Mouse (Mus musculus): ENCODE results near the gene Krtap5-1. TPM values are rescaled to one million over a fixed set of nuclear protein-coding genes. Genes with fewer than 3 reads are reported as not detected.

Gene Krtap5-1
- total RNA-seq, 2 experiments from 2014 or later, result not detected

Other genes with a start within 250 kb of the Krtap5-1 start
- 10 to 100 TPM; 40.2 to 43.7 TPM for gene Mob2, start 236.1 kb downstream of the Krtap5-1 start, total RNA-seq (2021)
- gene Dusp8, start 201.3 kb downstream of the Krtap5-1 start, total RNA-seq (2021), result 10 to 100 TPM; 32.5 to 43.4 TPM
- gene Gm45618, start 176.4 kb downstream of the Krtap5-1 start, total RNA-seq (2021), result not detected
- gene Gm39115, start 161.1 kb downstream of the Krtap5-1 start, total RNA-seq (2021), result not detected
- not detected for gene Gm45337, start 152.5 kb downstream of the Krtap5-1 start, total RNA-seq (2021)
- gene Gm29735, start 140.0 kb downstream of the Krtap5-1 start, total RNA-seq (2021), result not detected
- not detected for gene Gm4553, start 131.4 kb downstream of the Krtap5-1 start, total RNA-seq (2021)
- not detected for gene Krtap5-2, start 121.1 kb downstream of the Krtap5-1 start, total RNA-seq (2021)
- gene Gm10153, start 106.7 kb downstream of the Krtap5-1 start, total RNA-seq (2021), result not detected
- gene Krtap5-3, start 95.8 kb downstream of the Krtap5-1 start, total RNA-seq (2021), result not detected
- gene Gm7579, start 85.3 kb downstream of the Krtap5-1 start, total RNA-seq (2021), result not detected
- gene Krtap5-5, start 67.1 kb downstream of the Krtap5-1 start, total RNA-seq (2021), result not detected
- gene Gm40460, start 56.0 kb downstream of the Krtap5-1 start, total RNA-seq (2021), result not detected
- not detected for gene Gm2431, start 38.8 kb downstream of the Krtap5-1 start, total RNA-seq (2021)
- not detected for gene Gm4559, start 22.8 kb downstream of the Krtap5-1 start, total RNA-seq (2021)
- not detected for gene Krtap5-4, start 6.4 kb upstream of the Krtap5-1 start, total RNA-seq (2021)
- 1 to 10 TPM; 2.8 to 6.8 TPM for gene Ifitm10, start 76.6 kb upstream of the Krtap5-1 start, total RNA-seq (2021)
- gene Gm49369, start 85.5 kb upstream of the Krtap5-1 start, total RNA-seq (2021), result 1 to 10 TPM; 3.9 to 9.2 TPM
- gene Ctsd, start 90.9 kb upstream of the Krtap5-1 start, total RNA-seq (2021), result 100 to 1,000 TPM; 330 to 388 TPM
- gene Syt8, start 137.7 kb upstream of the Krtap5-1 start, total RNA-seq (2021), result not detected
- over 10,000 TPM; 17,613 to 18,280 TPM for gene Tnni2, start 144.7 kb upstream of the Krtap5-1 start, total RNA-seq (2021)
- gene Lsp1, start 163.7 kb upstream of the Krtap5-1 start, total RNA-seq (2021), result 10 to 100 TPM; 37.2 to 75.3 TPM
- gene Tnnt3, start 201.7 kb upstream of the Krtap5-1 start, total RNA-seq (2021), result over 10,000 TPM; 32,612 to 32,921 TPM
- gene Mrpl23, start 235.6 kb upstream of the Krtap5-1 start, total RNA-seq (2021), result 1 to 10 TPM; 1.8 to 6.1 TPM